Mouse (Mus musculus) stomach, embryonic 16.5 days (tissue): Measurements from ENCODE around the gene Lpp. TPM values are rescaled to one million over a fixed set of nuclear protein-coding genes. Genes with fewer than 3 reads are reported as not detected.

Source experiments
- ATAC-seq: fragments of 200-750 bp; cut with Nextera tagmentation; 2 replicates; pipeline ENCODE4 v1.8.0; 2017; ENCODE audit warnings: moderate number of reproducible peaks, moderate TSS enrichment; ENCODE audit not compliant: insufficient read depth, low FRiP score
- H3K27ac ChIP-seq: fragments of 300-500 bp; sonication (generic); 2 replicates; pipeline ENCODE4 v1.5.1; 2014; ENCODE audit warnings: low read length
- H3K27me3 ChIP-seq: fragments of 300-500 bp; sonication (generic); 2 replicates; pipeline ENCODE4 v1.6.1; 2014; ENCODE audit warnings: low read length, control low read depth, mixed read lengths; ENCODE audit not compliant: control insufficient read depth, insufficient read depth
- H3K36me3 ChIP-seq: fragments of 300-500 bp; sonication (generic); 2 replicates; pipeline ENCODE4 v1.6.1; 2014; ENCODE audit warnings: low read length; ENCODE audit not compliant: control insufficient read depth, insufficient read depth
- H3K4me1 ChIP-seq: fragments of 300-500 bp; sonication (generic); 2 replicates; pipeline ENCODE4 v1.6.1; 2014; ENCODE audit warnings: low read length, control low read depth, mixed read lengths; ENCODE audit not compliant: control insufficient read depth, insufficient read depth
- H3K4me2 ChIP-seq: fragments of 300-500 bp; sonication (generic); 2 replicates; pipeline ENCODE4 v1.6.1; 2014; ENCODE audit warnings: low read depth, low read length, mixed read lengths
- H3K4me3 ChIP-seq: fragments of 300-500 bp; sonication (generic); replicated peaks from 2 replicates; pipeline ENCODE4 v1.5.1; 2014; ENCODE audit warnings: mild to moderate bottlenecking, low read length
- H3K9ac ChIP-seq: fragments of 300-500 bp; sonication (generic); 2 replicates; pipeline ENCODE4 v1.6.1; 2014; ENCODE audit warnings: low read length
- H3K9me3 ChIP-seq: fragments of 300-500 bp; sonication (generic); replicated peaks from 2 replicates; pipeline ENCODE4 v1.6.1; 2016; ENCODE audit warnings: low read length, control low read depth; ENCODE audit not compliant: control insufficient read depth
- WGBS: fragments of 180-500 bp; shearing (Covaris S2); extraction: QIAGEN DNeasy Blood & Tissue Kit; methylation state at CpG from one replicate; pipeline ENCODE4 v1.1.7; 2014; 5-methylcytosine and 5-hydroxymethylcytosine counted together
- microRNA counts: library from miRNA; unstranded; fragments of <30 nt; microRNA quantifications from one replicate; lab custom pipeline; 2016
- microRNA-seq: library from miRNA; unstranded; fragments of <30 nt; microRNA quantifications from one replicate; pipeline ENCODE4, GENCODE M21; 2016
- polyA plus RNA-seq: library from polyadenylated mRNA; unstranded; fragments of >200 nt; fragmentation: Nextera tagmentation; extraction: Ambion mirVana; gene quantifications from 2 replicates; pipeline ENCODE4 v1.2.1, GENCODE M21; 2015

The Lpp gene
- polyA plus RNA-seq, 1 experiment from 2014 or later: 79.4 TPM

DNA sequence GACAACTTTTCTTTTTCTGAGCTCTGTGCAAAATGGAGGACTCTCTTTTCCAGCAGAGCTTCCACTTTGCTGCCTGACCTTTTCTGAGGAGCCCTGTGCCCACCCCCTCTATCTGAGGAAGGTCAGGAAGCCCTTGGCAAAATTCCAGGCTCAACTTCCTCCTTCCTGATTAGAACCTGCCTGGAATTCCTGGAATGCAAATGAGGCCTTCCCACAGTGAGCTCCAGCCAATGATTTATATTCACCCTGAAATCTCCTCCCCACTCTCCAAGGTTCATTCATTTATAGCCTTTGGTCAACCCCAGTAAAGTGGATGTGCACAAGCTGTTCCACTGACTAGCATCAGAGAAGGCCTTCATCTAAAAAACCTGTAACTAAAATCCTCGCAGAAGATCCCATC, 632.9 kb downstream of the Lpp start:
- ATAC-seq: no peak
- H3K4me3 ChIP-seq: no peak overlapping the region
- H3K4me1 ChIP-seq: no peaks in the 10 kb centered on the region
- 62% methylated on average over 1 of the region's 1 CpGs for WGBS
- H3K4me2 ChIP-seq: no peak overlapping the region
- no peaks in the 10 kb centered on the region for H3K9me3 ChIP-seq
- H3K27ac ChIP-seq: no peak overlapping the region
- H3K27me3 ChIP-seq: no peaks in the 10 kb centered on the region
- H3K36me3 ChIP-seq: no peaks in the 10 kb centered on the region
- no peak overlapping the region for H3K9ac ChIP-seq

DNA sequence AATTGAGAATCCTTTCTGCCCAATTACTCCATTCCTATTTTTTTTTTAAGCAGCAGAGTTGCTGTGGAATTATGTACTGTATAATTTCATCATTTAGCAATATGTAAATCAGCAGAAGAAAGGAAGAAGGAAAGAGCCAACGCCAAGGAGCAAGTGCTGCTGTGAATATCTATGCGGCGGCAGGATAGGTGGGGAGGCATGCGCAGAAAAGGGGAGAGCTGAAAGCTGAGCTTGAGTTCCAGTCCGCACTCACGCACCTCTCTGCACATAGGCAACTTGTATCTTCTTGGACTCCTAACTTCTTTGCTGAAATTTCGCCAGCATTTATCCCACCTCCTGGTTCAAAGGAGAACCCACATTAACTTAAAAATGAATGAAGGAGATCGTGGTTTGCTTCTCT, 636.2 kb downstream of the Lpp start:
- ATAC-seq: no peak

DNA sequence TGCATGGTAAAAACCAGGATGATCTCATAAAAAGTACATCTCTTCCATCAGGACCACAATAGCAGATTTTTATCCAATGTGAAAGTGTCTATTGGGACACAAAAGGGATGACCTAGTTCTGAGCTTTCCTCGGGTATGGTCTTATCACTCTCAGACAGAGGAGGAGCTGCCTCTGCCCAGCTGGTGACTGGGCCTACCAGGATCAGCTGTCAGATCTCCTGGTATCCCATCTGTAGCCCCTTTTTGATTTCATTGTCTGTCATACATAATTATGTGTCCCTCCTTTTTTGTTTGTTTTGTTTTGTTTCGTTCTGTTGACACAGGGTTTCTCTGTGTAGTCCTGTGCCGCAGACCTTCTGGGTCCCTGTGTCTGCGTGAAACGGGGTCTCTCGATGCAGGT, 644.1 kb downstream of the Lpp start:
- 64% methylated on average over 6 of the region's 6 CpGs for WGBS
- Histone ChIP-seq H3K4me1 (peaks cover 2% of the 10 kb centered on the region; the same call in 1 of the 2 replicates), H3K9me3 (no peaks in the 10 kb centered on the region), H3K27me3 (no peaks in the 10 kb centered on the region), H3K4me2 (no peak overlapping the region), H3K36me3 (no peaks in the 10 kb centered on the region), H3K27ac (no peak overlapping the region), H3K4me3 (no peak overlapping the region), H3K9ac (no peak overlapping the region)
- no peak for ATAC-seq

More for the DNA sequence above, 636.2 kb downstream of the Lpp start:
- no peaks in the 10 kb centered on the region for H3K36me3 ChIP-seq
- no peak overlapping the region for H3K4me3 ChIP-seq
- H3K27ac ChIP-seq: no peak overlapping the region
- H3K27me3 ChIP-seq: no peaks in the 10 kb centered on the region
- H3K4me2 ChIP-seq: no peak overlapping the region
- H3K9ac ChIP-seq: no peak overlapping the region
- no peaks in the 10 kb centered on the region for H3K9me3 ChIP-seq
- 86% methylated on average over 8 of the region's 8 CpGs for WGBS
- no peaks in the 10 kb centered on the region for H3K4me1 ChIP-seq

GRCm38 (mm10) chr16:25038529-25038928, 645.2 kb downstream of the Lpp start:
- peaks cover 8% of the 10 kb centered on the region; the same call in 1 of the 2 replicates for H3K4me1 ChIP-seq
- H3K27ac ChIP-seq: no peak overlapping the region
- H3K27me3 ChIP-seq: no peaks in the 10 kb centered on the region
- WGBS: 85% methylated on average over 6 of the region's 6 CpGs
- no peak overlapping the region for H3K9ac ChIP-seq
- H3K4me3 ChIP-seq: no peak overlapping the region
- H3K4me2 ChIP-seq: no peak overlapping the region
- H3K9me3 ChIP-seq: no peaks in the 10 kb centered on the region
- H3K36me3 ChIP-seq: no peaks in the 10 kb centered on the region
- ATAC-seq: no peak

DNA sequence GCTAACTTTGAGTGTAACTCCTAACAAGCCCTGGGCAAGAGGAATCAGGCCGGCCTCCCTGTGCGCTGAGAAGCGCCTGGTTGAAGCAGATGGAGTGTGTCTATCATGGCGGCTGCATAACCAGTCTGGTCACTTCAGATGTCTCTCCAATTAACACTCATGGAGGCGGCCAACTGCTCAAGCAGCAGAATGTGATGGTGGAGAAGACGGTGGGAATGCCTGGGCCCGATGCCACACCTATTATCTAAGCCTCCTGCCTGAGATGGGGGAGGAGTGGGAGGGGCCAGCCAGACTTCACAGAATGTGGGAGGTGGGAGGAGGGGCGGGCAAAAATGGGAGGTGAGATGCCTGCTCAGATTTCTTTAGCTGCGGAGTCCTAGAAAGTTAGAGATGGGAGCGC, 646.6 kb downstream of the Lpp start:
- peaks cover 8% of the 10 kb centered on the region; the same call in 1 of the 2 replicates for H3K4me1 ChIP-seq
- no peaks in the 10 kb centered on the region for H3K9me3 ChIP-seq
- no peak overlapping the region for H3K4me2 ChIP-seq
- no peak overlapping the region for H3K27ac ChIP-seq
- ATAC-seq: no peak
- H3K9ac ChIP-seq: no peak overlapping the region
- H3K4me3 ChIP-seq: no peak overlapping the region
- no peaks in the 10 kb centered on the region for H3K36me3 ChIP-seq
- WGBS: 40% methylated on average over 10 of the region's 10 CpGs
- H3K27me3 ChIP-seq: no peaks in the 10 kb centered on the region

DNA sequence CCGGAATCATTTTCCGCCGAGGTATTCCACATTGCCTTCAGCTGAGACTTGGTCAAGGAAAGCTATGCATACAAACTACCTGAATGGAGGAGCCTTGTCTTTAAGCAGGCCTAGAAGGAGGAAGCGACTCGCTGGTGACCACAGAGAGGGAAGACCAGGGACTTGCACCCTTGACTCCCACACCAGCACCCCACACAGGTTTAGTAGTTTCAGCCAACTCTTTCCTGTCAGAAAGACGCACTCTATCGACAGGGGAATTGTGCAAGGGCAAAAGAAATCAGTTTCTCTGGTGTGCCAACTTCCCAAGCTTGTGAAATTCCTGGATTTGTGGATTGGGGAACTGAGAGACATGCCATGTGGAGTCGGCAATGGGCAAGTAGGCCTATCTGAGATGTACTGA, 647.9 kb downstream of the Lpp start:
- H3K27ac ChIP-seq: no peak overlapping the region
- H3K27me3 ChIP-seq: no peaks in the 10 kb centered on the region
- H3K4me3 ChIP-seq: no peak overlapping the region
- no peak overlapping the region for H3K4me2 ChIP-seq
- H3K9ac ChIP-seq: no peak overlapping the region
- H3K4me1 ChIP-seq: peaks cover 8% of the 10 kb centered on the region; the same call in 1 of the 2 replicates
- WGBS: 91% methylated on average over 8 of the region's 8 CpGs
- no peak for ATAC-seq
- H3K36me3 ChIP-seq: no peaks in the 10 kb centered on the region
- H3K9me3 ChIP-seq: no peaks in the 10 kb centered on the region

DNA sequence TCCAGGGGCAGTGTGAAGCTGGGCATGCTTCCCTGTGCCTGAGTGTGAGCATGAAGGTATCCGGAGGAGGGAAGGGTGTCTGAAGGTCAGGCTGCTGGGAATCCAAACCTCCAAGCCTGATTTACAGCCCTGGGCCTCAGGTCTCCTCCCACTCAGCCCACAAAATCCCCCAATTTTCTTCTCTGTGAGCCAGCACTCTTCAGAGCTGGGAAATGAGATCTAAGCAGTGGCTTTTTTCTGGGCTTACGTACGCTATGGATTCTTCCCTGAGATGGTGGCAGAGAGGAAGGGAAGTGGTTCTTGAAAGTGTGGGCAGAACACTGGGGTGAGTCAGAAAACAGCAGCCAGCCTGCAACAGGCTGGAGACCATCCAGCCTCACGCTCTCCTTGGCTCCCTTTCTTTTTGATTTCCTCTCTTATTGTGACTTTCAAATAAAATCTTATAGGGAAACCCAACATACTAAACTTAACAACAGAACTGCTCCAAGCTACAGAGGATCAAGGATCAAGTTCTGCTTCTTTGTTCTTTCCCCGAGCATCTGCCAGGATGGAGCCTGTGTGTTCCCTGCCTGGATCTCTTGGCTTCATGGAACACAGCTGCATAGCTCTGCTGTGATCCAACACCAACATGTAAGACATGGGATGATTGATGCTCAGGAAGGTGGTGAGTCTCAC, 648.7 kb downstream of the Lpp start:
- 53% methylated on average over 5 of the region's 5 CpGs for WGBS

More for the DNA sequence above, 648.7 kb downstream of the Lpp start:
- Histone ChIP-seq H3K36me3 (no peaks in the 10 kb centered on the region), H3K4me1 (peaks cover 8% of the 10 kb centered on the region; the same call in 1 of the 2 replicates), H3K27me3 (no peaks in the 10 kb centered on the region), H3K4me2 (no peak overlapping the region), H3K27ac (no peak overlapping the region), H3K9me3 (no peaks in the 10 kb centered on the region), H3K9ac (no peak overlapping the region), H3K4me3 (no peak overlapping the region)
- ATAC-seq: peak; percentile 29; the same call in 1 of the 2 replicates

MicroRNA genes within 50 kb of the gene (microRNA counts, 519-probe panel; counts per million panel counts)
- microRNA mmu-miR-28 (lab: Ali Mortazavi, UCI): 3,470 counts per million, percentile 80 among the panel's probes with 10 or more counts

Small RNA genes within 50 kb of the gene (microRNA-seq; reads per million reads assigned to microRNA genes)
- 2,232 reads per million, percentile 84 among the genes with 10 or more reads in this experiment for gene Mir28a
